Mouse (Mus musculus) layer of hippocampus, postnatal 14 days (tissue): ENCODE data around the gene Gfi1b. TPM values are rescaled to one million over a fixed set of nuclear protein-coding genes. Genes with fewer than 3 reads are reported as not detected.

Experiments
- microRNA-seq, 2 experiments: library from miRNA; unstranded; fragments of <30 nt; microRNA quantifications; one replicate each; pipeline ENCODE4 v1.2.0; 2021
- total RNA-seq, 2 experiments: library from RNA; stranded (reverse); gene quantifications; 2 replicates each; pipeline ENCODE4 v1.2.3; 2021

The Gfi1b gene
- total RNA-seq, 2 experiments from 2014 or later: not detected

Small RNA genes within 50 kb of the gene (microRNA-seq; reads per million reads assigned to microRNA genes)
- 0 reads per million in 2 experiments for gene Gm22824

Other genes starting within 250 kb of the Gfi1b start
- 10 to 100 TPM; 14.1 to 15.4 TPM for gene Ppp1r26, start 175.2 kb downstream of the Gfi1b start, total RNA-seq
- 1 to 10 TPM; 3.3 to 6.8 TPM for gene 1700007K13Rik, start 155.7 kb downstream of the Gfi1b start, total RNA-seq
- gene Mrps2, start 153.9 kb downstream of the Gfi1b start, total RNA-seq: 10 to 100 TPM; 36.8 to 37.3 TPM
- 1 to 10 TPM; 1.4 to 2.1 TPM for gene Gbgt1, start 125.1 kb downstream of the Gfi1b start, total RNA-seq
- gene Gm10134, start 115.9 kb downstream of the Gfi1b start, total RNA-seq: not detected
- 100 to 1,000 TPM; 150 to 155 TPM for gene Ralgds, start 108.9 kb downstream of the Gfi1b start, total RNA-seq
- not detected for gene Cel, start 58.6 kb downstream of the Gfi1b start, total RNA-seq
- 10 to 100 TPM; 17.0 to 18.1 TPM for gene Gtf3c5, start 38.2 kb downstream of the Gfi1b start, total RNA-seq
- gene Tsc1, start 19.2 kb upstream of the Gfi1b start, total RNA-seq: 10 to 100 TPM; 39.7 to 43.6 TPM
- gene Spaca9, start 77.7 kb upstream of the Gfi1b start, total RNA-seq: 1 to 10 TPM in 1 of 2 experiments, not detected in 1; 2.0 TPM
- 1 to 10 TPM in 1 of 2 experiments, under 1 TPM in 1; 0.67 to 1.5 TPM for gene Ak8, start 78.2 kb upstream of the Gfi1b start, total RNA-seq
- 10 to 100 TPM; 35.5 to 41.1 TPM for gene Gtf3c4, start 218.4 kb upstream of the Gfi1b start, total RNA-seq
- gene Ddx31, start 218.4 kb upstream of the Gfi1b start, total RNA-seq: 1 to 10 TPM; 7.4 to 8.0 TPM